Mouse (Mus musculus): ENCODE data around the gene Slc44a1.

Gene Slc44a1

GRCm38 (mm10) chr4:53474109-53474508 is 33.9 kb downstream of the Slc44a1 start:
- no peak for DNase-seq

GRCm38 (mm10) chr4:53475230-53475952 is 35.2 kb downstream of the Slc44a1 start:
- no peak for DNase-seq

- no peak for DNase-seq
Measured at GRCm38 (mm10) chr4:53478644-53479043, 38.4 kb downstream of the Slc44a1 start.

- no peak for DNase-seq
Measured at GRCm38 (mm10) chr4:53487216-53488188, 47.3 kb downstream of the Slc44a1 start.

GRCm38 (mm10) chr4:53488803-53489202 is 48.6 kb downstream of the Slc44a1 start:
- no peak for DNase-seq

- DNase-seq: no peak
Measured at GRCm38 (mm10) chr4:53490371-53490770, 50.2 kb downstream of the Slc44a1 start.

- no peak for DNase-seq
Measured at GRCm38 (mm10) chr4:53491269-53491668, 51.1 kb downstream of the Slc44a1 start.

- no peak for DNase-seq
Measured at GRCm38 (mm10) chr4:53495646-53496045, 55.4 kb downstream of the Slc44a1 start.

- DNase-seq: no peak
Measured at GRCm38 (mm10) chr4:53502764-53503163, 62.6 kb downstream of the Slc44a1 start.

GRCm38 (mm10) chr4:53512131-53512916 is 72.1 kb downstream of the Slc44a1 start:
- no peak for DNase-seq

GRCm38 (mm10) chr4:53513276-53514081 is 73.3 kb downstream of the Slc44a1 start:
- peak; percentile 10 to 38 for DNase-seq

GRCm38 (mm10) chr4:53516011-53516532 is 75.9 kb downstream of the Slc44a1 start:
- no peak for DNase-seq

- DNase-seq: no peak
Measured at GRCm38 (mm10) chr4:53519429-53519828, 79.2 kb downstream of the Slc44a1 start.

GRCm38 (mm10) chr4:53521028-53521427 is 80.8 kb downstream of the Slc44a1 start:
- DNase-seq: no peak

- DNase-seq: no peak
Measured at GRCm38 (mm10) chr4:53522655-53523054, 82.4 kb downstream of the Slc44a1 start.

GRCm38 (mm10) chr4:53525503-53525902 is 85.3 kb downstream of the Slc44a1 start:
- DNase-seq: no peak

GRCm38 (mm10) chr4:53525994-53526393 is 85.8 kb downstream of the Slc44a1 start:
- DNase-seq: no peak

- DNase-seq: no peak
Measured at GRCm38 (mm10) chr4:53526446-53526845, 86.2 kb downstream of the Slc44a1 start.

GRCm38 (mm10) chr4:53535795-53536194 is 95.6 kb downstream of the Slc44a1 start:
- DNase-seq: no peak

- DNase-seq: no peak
Measured at GRCm38 (mm10) chr4:53537101-53537500, 96.9 kb downstream of the Slc44a1 start.

GRCm38 (mm10) chr4:53537539-53537938 is 97.3 kb downstream of the Slc44a1 start:
- DNase-seq: no peak

GRCm38 (mm10) chr4:53538600-53538999 is 98.4 kb downstream of the Slc44a1 start:
- DNase-seq: no peak

Measured in spleen, adult 18-20 months (tissue).